Mouse (Mus musculus): ENCODE data around the gene Dnaja2. TPM values are rescaled to one million over a fixed set of nuclear protein-coding genes. Genes with fewer than 3 reads are reported as not detected.

Gene Dnaja2
- total and polyA plus RNA-seq, 3 experiments, result 150 to 471 (median 227) TPM

DNA sequence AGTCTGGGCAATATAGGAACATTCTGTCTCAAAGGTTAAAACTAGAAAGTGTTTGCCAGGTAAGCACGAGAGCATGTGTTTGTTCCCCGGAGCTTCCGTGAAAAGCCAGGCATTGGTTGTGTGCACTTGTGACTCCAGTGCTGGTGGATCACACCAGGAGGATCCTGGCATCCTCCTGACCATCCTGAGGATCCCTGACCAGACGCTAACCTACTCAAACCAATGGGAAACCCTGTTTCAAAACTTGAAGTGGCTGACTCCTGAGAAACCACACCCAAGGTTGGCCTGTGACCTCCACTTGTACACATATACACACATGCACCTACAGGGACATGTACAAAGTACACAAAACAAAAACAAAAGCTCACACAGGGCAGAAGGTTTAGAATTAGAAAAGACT, 58.4 kb downstream of the Dnaja2 start:
- Histone ChIP-seq H3K9me3 (replicated peaks; ENCODE audit: low read length) (no peaks in the 10 kb centered on the region), H3K4me2 (ENCODE audit: insufficient read depth, low read depth, poor library complexity, severe bottlenecking) (no peak overlapping the region), H3K27me3 (replicated peaks) (no peaks in the 10 kb centered on the region), H3K9ac (ENCODE audit: insufficient read depth, low read depth) (no peak overlapping the region), H3K4me1 (ENCODE audit: control insufficient read depth in 1 of 2, insufficient read depth in 2 of 2) (peaks cover 0 to 42% of the 10 kb centered on the region in 2 experiments; a peak in 2 of 4 replicates), H3K4me3 (replicated peaks in 1 of 3; ENCODE audit: low read depth in 2 of 3, low read length in 2 of 3, poor library complexity in 1 of 3) (no peak overlapping the region), H3K27ac (ENCODE audit: insufficient read depth, low read depth) (no peak overlapping the region), H3K79me2 (replicated peaks; ENCODE audit: control insufficient read depth, extremely low read depth, insufficient read depth, poor library complexity, severe bottlenecking) (peaks cover 5% of the 10 kb centered on the region; the same call in 1 of the 2 replicates), H3K36me3 (replicated peaks in 1 of 2; ENCODE audit: control insufficient read depth in 1 of 2, insufficient read depth in 1 of 2, low read length in 1 of 2) (peaks cover 24 to 61% of the 10 kb centered on the region in 2 experiments)
- TF ChIP-seq E2F4 (IDR thresholded peaks at IDR 0.05; ENCODE audit: insufficient replicate concordance, low read depth, low read length) (no peak), ELF1 (IDR thresholded peaks at IDR 0.05; ENCODE audit: low read depth, low read length) (no peak), NELFE (IDR thresholded peaks at IDR 0.05; ENCODE audit: low read depth, low read length) (no peak), EP300 (IDR thresholded peaks at IDR 0.05; ENCODE audit: low read length) (no peak), ZC3H11A (IDR thresholded peaks at IDR 0.05; ENCODE audit: low read depth, low read length) (no peak), MAFK (IDR thresholded peaks at IDR 0.05; ENCODE audit: insufficient replicate concordance, low read length) (no peak), MXI1 (IDR thresholded peaks at IDR 0.05; ENCODE audit: low read depth, low read length) (no peak)
- dilution Hi-C loops (cut with MboI; ENCODE audit: extremely low pct_ligation_motif_present, extremely low pct_unique_long_range_greater_than_20kb, low sequenced_read_pairs), result no loop called here
- in situ Hi-C loops (cut with MboI; ENCODE audit: low pct_ligation_motif_present, low pct_unique_long_range_greater_than_20kb, low sequenced_read_pairs), result no loop called here
- DNase-seq (ENCODE audit: extremely low read depth), result no peak

DNA sequence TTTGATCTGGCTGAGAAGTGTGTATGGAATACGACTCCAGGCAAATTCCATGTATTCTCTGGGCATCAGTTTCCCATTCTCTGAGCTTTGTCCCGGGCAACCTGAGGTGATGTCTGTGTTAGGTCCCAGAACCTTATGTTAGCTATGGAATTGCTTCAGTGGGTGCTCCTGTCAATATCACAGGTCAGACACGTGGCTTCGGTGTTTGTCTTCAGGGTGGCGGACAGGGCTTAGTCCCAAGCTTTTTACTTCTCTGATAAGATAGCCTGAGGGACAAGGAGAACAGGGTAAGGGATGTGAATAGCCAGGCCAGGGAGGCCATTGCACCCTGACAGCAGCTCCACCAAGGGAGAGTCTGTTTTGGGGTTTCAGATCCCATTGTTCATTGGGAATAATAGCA, 59.0 kb downstream of the Dnaja2 start:
- TF ChIP-seq RAD21 (IDR thresholded peaks at IDR 0.05; ENCODE audit: low read depth, low read length), result no peak
- TF ChIP-seq ZNF384 (IDR thresholded peaks at IDR 0.05; ENCODE audit: low read depth, low read length), result no peak
- TF ChIP-seq ZMIZ1 (IDR thresholded peaks at IDR 0.05; ENCODE audit: low read depth, low read length), result no peak
- TF ChIP-seq MAFK (IDR thresholded peaks at IDR 0.05; ENCODE audit: insufficient replicate concordance, low read length), result no peak
- TF ChIP-seq POLR2AphosphoS2 (IDR thresholded peaks at IDR 0.05; ENCODE audit: low read depth, low read length), result no peak
- TF ChIP-seq RCOR1 (conservative IDR thresholded peaks at IDR 0.05; ENCODE audit: low read depth, low read length), result no peak
- no peak for TF ChIP-seq NRF1 (IDR thresholded peaks at IDR 0.05; ENCODE audit: low read depth, low read length)
- dilution Hi-C loops (cut with MboI; ENCODE audit: extremely low pct_ligation_motif_present, extremely low pct_unique_long_range_greater_than_20kb, low sequenced_read_pairs) (no loop called here), in situ Hi-C loops (cut with MboI; ENCODE audit: low pct_ligation_motif_present, low pct_unique_long_range_greater_than_20kb, low sequenced_read_pairs) (no loop called here)
- no peak overlapping the region for H3K4me3 ChIP-seq (replicated peaks in 1 of 3; ENCODE audit: low read depth in 2 of 3, low read length in 2 of 3, poor library complexity in 1 of 3)
- H3K4me1 ChIP-seq (ENCODE audit: control insufficient read depth in 1 of 2, insufficient read depth in 2 of 2), result peaks cover 2 to 42% of the 10 kb centered on the region in 2 experiments; a peak in 3 of 4 replicates
- H3K9me3 ChIP-seq (replicated peaks; ENCODE audit: low read length), result no peaks in the 10 kb centered on the region
- H3K4me2 ChIP-seq (ENCODE audit: insufficient read depth, low read depth, poor library complexity, severe bottlenecking), result no peak overlapping the region
- no peak for DNase-seq (ENCODE audit: extremely low read depth)
- H3K27ac ChIP-seq (ENCODE audit: insufficient read depth, low read depth), result no peak overlapping the region
- no peaks in the 10 kb centered on the region for H3K27me3 ChIP-seq (replicated peaks)
- H3K36me3 ChIP-seq (replicated peaks in 1 of 2; ENCODE audit: control insufficient read depth in 1 of 2, insufficient read depth in 1 of 2, low read length in 1 of 2), result peaks cover 19 to 54% of the 10 kb centered on the region in 2 experiments
- H3K79me2 ChIP-seq (replicated peaks; ENCODE audit: control insufficient read depth, extremely low read depth, insufficient read depth, poor library complexity, severe bottlenecking), result peaks cover 5% of the 10 kb centered on the region; the same call in 1 of the 2 replicates
- H3K9ac ChIP-seq (ENCODE audit: insufficient read depth, low read depth), result no peak overlapping the region
